Mouse (Mus musculus) cerebellum, postnatal 10 days (tissue): ENCODE results near the gene Lrp2.
"Not testable (repeated sequence)": the region's sequence is repeated elsewhere in the genome, so short reads cannot be mapped to it uniquely, and the experiment has no call there.

Experiments used
- DNase-seq, 2 experiments: peaks; one replicate each; pipeline ENCODE4 v3.0.0; 2021; ENCODE audit warnings: mixed read lengths in 2 of 2

Lrp2 gene

GRCm38 (mm10) chr2:69582068-69582467 is 3.8 kb downstream of the Lrp2 start:
- DNase-seq: not testable (repeated sequence)

GRCm38 (mm10) chr2:69580091-69580490 is 5.8 kb downstream of the Lrp2 start:
- no peak for DNase-seq

- no peak for DNase-seq
Observed at GRCm38 (mm10) chr2:69578206-69578605, 7.7 kb downstream of the Lrp2 start.

- DNase-seq: no peak
Observed at GRCm38 (mm10) chr2:69576531-69576930, 9.3 kb downstream of the Lrp2 start.

- DNase-seq: no peak
Observed at GRCm38 (mm10) chr2:69574934-69575333, 10.9 kb downstream of the Lrp2 start.

- DNase-seq: no peak
Observed at GRCm38 (mm10) chr2:69574261-69574660, 11.6 kb downstream of the Lrp2 start.

GRCm38 (mm10) chr2:69573733-69574054 is 12.2 kb downstream of the Lrp2 start:
- DNase-seq: no peak

GRCm38 (mm10) chr2:69573038-69573732 is 12.7 kb downstream of the Lrp2 start:
- DNase-seq: no peak

- no peak for DNase-seq
Observed at GRCm38 (mm10) chr2:69570556-69570955, 15.3 kb downstream of the Lrp2 start.

- DNase-seq: no peak
Observed at GRCm38 (mm10) chr2:69566281-69566680, 19.6 kb downstream of the Lrp2 start.

- no peak for DNase-seq
Observed at GRCm38 (mm10) chr2:69563492-69563891, 22.4 kb downstream of the Lrp2 start.

- DNase-seq: no peak
Observed at GRCm38 (mm10) chr2:69562761-69563160, 23.1 kb downstream of the Lrp2 start.

GRCm38 (mm10) chr2:69560221-69560620 is 25.6 kb downstream of the Lrp2 start:
- DNase-seq: no peak

- no peak for DNase-seq
Observed at GRCm38 (mm10) chr2:69559380-69559779, 26.5 kb downstream of the Lrp2 start.

- DNase-seq: no peak
Observed at GRCm38 (mm10) chr2:69556686-69557085, 29.2 kb downstream of the Lrp2 start.

GRCm38 (mm10) chr2:69551639-69552038 is 34.2 kb downstream of the Lrp2 start:
- no peak for DNase-seq

- DNase-seq: no peak
Observed at GRCm38 (mm10) chr2:69546823-69547222, 39.0 kb downstream of the Lrp2 start.

- no peak for DNase-seq
Observed at GRCm38 (mm10) chr2:69536018-69536417, 49.8 kb downstream of the Lrp2 start.

GRCm38 (mm10) chr2:69531528-69532055 is 54.3 kb downstream of the Lrp2 start:
- DNase-seq: peak; percentile 4 to 6

- no peak for DNase-seq
Observed at GRCm38 (mm10) chr2:69530691-69531527, 55.0 kb downstream of the Lrp2 start.

- no peak for DNase-seq
Observed at GRCm38 (mm10) chr2:69530126-69530525, 55.7 kb downstream of the Lrp2 start.

GRCm38 (mm10) chr2:69520273-69520672 is 65.6 kb downstream of the Lrp2 start:
- DNase-seq: no peak

- DNase-seq: no peak
Observed at GRCm38 (mm10) chr2:69518307-69518706, 67.6 kb downstream of the Lrp2 start.

GRCm38 (mm10) chr2:69511766-69512165 is 74.1 kb downstream of the Lrp2 start:
- no peak for DNase-seq
